Mouse (Mus musculus) bone marrow, adult 2 months (tissue): ENCODE results near the gene Nhsl1.

Experiments used
- CTCF ChIP-seq: fragments of 200-500 bp; IDR thresholded peaks from 2 replicates; pipeline ENCODE4 v1.5.1; 2011; ENCODE audit warnings: low read length, control low read depth; ENCODE audit not compliant: control insufficient read depth, insufficient read depth
- POLR2A ChIP-seq: fragments of 200-500 bp; IDR thresholded peaks from 2 replicates; pipeline ENCODE4 v1.6.1; 2011; ENCODE audit warnings: low read depth, mild to moderate bottlenecking, control low read depth, low read length, borderline replicate concordance; ENCODE audit not compliant: control insufficient read depth

- TF ChIP-seq CTCF (no peak), POLR2A (no peak)
Measured at GRCm38 (mm10) chr10:18370475-18371286, 51.9 kb downstream of the Nhsl1 start.
